13 mouse cellular contexts compared by ENCODE assay signal in genomic region chr7:63857771-63858417, GRCm38 (mm10). TPM values are rescaled to one million over a fixed set of nuclear protein-coding genes. Genes with fewer than 3 reads are reported as not detected.
DNase-seq lines count a peak whose midpoint lies in the region; ATAC-seq and TF ChIP-seq lines count a peak whose summit lies in the region.
"Had no signal": no experiment of that assay in that cellular context is flagged by ENCODE, and none has a peak within 500 bp of the region (broad histone marks: within the 10 kb centered on the region; RNA-seq: fewer than 3 reads in every experiment).

No protein-coding gene starts in this region.

- no peaks in the 10 kb centered on the region for H3K9me3 ChIP-seq in heart, postnatal 0 days (replicated peaks; ENCODE audit: control insufficient read depth, low read length)
- no peaks in the 10 kb centered on the region for H3K9me3 ChIP-seq in liver, embryonic 15.5 days (replicated peaks)
- no peaks in the 10 kb centered on the region for H3K9me3 ChIP-seq in liver, embryonic 11.5 days (ENCODE audit: control insufficient read depth, low read length)
- no peaks in the 10 kb centered on the region for H3K9me3 ChIP-seq in forebrain, postnatal 0 days (ENCODE audit: low read length)
- H3K9me3 ChIP-seq: limb, embryonic 15.5 days had no signal

- TF ChIP-seq POLR2A in cerebellum, adult 2 months (IDR thresholded peaks at IDR 0.05; ENCODE audit: borderline replicate concordance, insufficient read depth, low read length): no peak

- no peaks in the 10 kb centered on the region for H3K36me3 ChIP-seq in heart, postnatal 0 days (replicated peaks; ENCODE audit: control insufficient read depth, insufficient read depth, low read length)
- no peaks in the 10 kb centered on the region for H3K36me3 ChIP-seq in liver, embryonic 15.5 days (replicated peaks)
- H3K36me3 ChIP-seq in liver, embryonic 11.5 days (ENCODE audit: control insufficient read depth, insufficient read depth, low read length): no peaks in the 10 kb centered on the region
- H3K36me3 ChIP-seq in forebrain, postnatal 0 days (ENCODE audit: insufficient read depth): no peaks in the 10 kb centered on the region
- H3K36me3 ChIP-seq: limb, embryonic 15.5 days had no signal

- peak overlapping the region; percentile 72 for H3K4me2 ChIP-seq in heart, postnatal 0 days (ENCODE audit: low read depth, low read length)
- H3K4me2 ChIP-seq in liver, embryonic 15.5 days: 0 out of 2 replicates have a peak overlapping the region, but pooled peaks have one; percentile 75
- no peak overlapping the region for H3K4me2 ChIP-seq in liver, embryonic 11.5 days
- peak overlapping the region; percentile 61; the same call in 1 of the 2 replicates for H3K4me2 ChIP-seq in forebrain, postnatal 0 days (ENCODE audit: low read depth)

- no peaks in the 10 kb centered on the region for H3K27me3 ChIP-seq in cerebellum, adult 2 months (ENCODE audit: control insufficient read depth, insufficient read depth, low read length)
- H3K27me3 ChIP-seq in heart, postnatal 0 days (ENCODE audit: control insufficient read depth, insufficient read depth, low read length): no peaks in the 10 kb centered on the region
- H3K27me3 ChIP-seq in liver, embryonic 15.5 days: no peaks in the 10 kb centered on the region
- H3K27me3 ChIP-seq in liver, embryonic 11.5 days (replicated peaks; ENCODE audit: control insufficient read depth, insufficient read depth, low read length): no peaks in the 10 kb centered on the region
- H3K27me3 ChIP-seq in forebrain, postnatal 0 days (ENCODE audit: insufficient read depth, low read length): peaks cover 3% of the 10 kb centered on the region; the same call in 1 of the 2 replicates
- H3K27me3 ChIP-seq: limb, embryonic 15.5 days had no signal

- H3K4me1 ChIP-seq in cerebellum, adult 2 months (ENCODE audit: control insufficient read depth, insufficient read depth, low read length): peaks cover 24% of the 10 kb centered on the region
- peaks cover 11% of the 10 kb centered on the region; the same call in 1 of the 2 replicates for H3K4me1 ChIP-seq in heart, postnatal 0 days (ENCODE audit: control insufficient read depth, insufficient read depth)
- H3K4me1 ChIP-seq in liver, embryonic 15.5 days (replicated peaks): peaks cover 10% of the 10 kb centered on the region
- H3K4me1 ChIP-seq in liver, embryonic 11.5 days (replicated peaks; ENCODE audit: control insufficient read depth, insufficient read depth, low read length): peaks cover 2% of the 10 kb centered on the region; the same call in 1 of the 2 replicates
- peaks cover 3% of the 10 kb centered on the region; the same call in 1 of the 2 replicates for H3K4me1 ChIP-seq in forebrain, postnatal 0 days (ENCODE audit: insufficient read depth)

- no peak for TF ChIP-seq CTCF in cerebellum, adult 2 months (IDR thresholded peaks at IDR 0.05; ENCODE audit: borderline replicate concordance, insufficient read depth, low read depth, low read length)
- no peak for TF ChIP-seq CTCF in heart, postnatal 0 days (IDR thresholded peaks at IDR 0.05; ENCODE audit: low read depth)
- no peak for TF ChIP-seq CTCF in forebrain, postnatal 0 days (IDR thresholded peaks at IDR 0.05; ENCODE audit: low read depth)

- 77% methylated on average over 17 of the region's 17 CpGs for WGBS in cerebellum, adult 2 months
- WGBS in heart, postnatal 0 days: 80% methylated on average over 17 of the region's 17 CpGs
- 72% methylated on average over 17 of the region's 17 CpGs for WGBS in liver, embryonic 15.5 days (ENCODE audit: insufficient replicate concordance)
- WGBS in liver, embryonic 11.5 days: 84% methylated on average over 17 of the region's 17 CpGs
- 80% methylated on average over 17 of the region's 17 CpGs for WGBS in forebrain, postnatal 0 days

- no peak overlapping the region for H3K27ac ChIP-seq in cerebellum, adult 2 months (ENCODE audit: insufficient read depth, low read length)
- H3K27ac ChIP-seq in heart, postnatal 0 days (ENCODE audit: low read depth): no peak overlapping the region
- no peak overlapping the region for H3K27ac ChIP-seq in liver, embryonic 15.5 days (replicated peaks)
- H3K27ac ChIP-seq in liver, embryonic 11.5 days (ENCODE audit: low read depth, low read length): no peak overlapping the region
- no peak overlapping the region for H3K27ac ChIP-seq in forebrain, postnatal 0 days (ENCODE audit: low read depth, low read length)
- H3K27ac ChIP-seq: limb, embryonic 15.5 days had no signal

- ATAC-seq in heart, postnatal 0 days (ENCODE audit: insufficient read depth, low read depth): no peak
- no peak for ATAC-seq in liver, embryonic 15.5 days (ENCODE audit: insufficient read depth)
- no peak for ATAC-seq in liver, embryonic 11.5 days (replicated peaks; ENCODE audit: low FRiP score)
- ATAC-seq in forebrain, postnatal 0 days: no peak

- DNase-seq in cerebellum, adult 9-10 months: peak; percentile 63
- no peak for DNase-seq in cerebellum, adult 2 months
- DNase-seq in heart, postnatal 0 days (ENCODE audit: low spot score): no peak
- no peak for DNase-seq in heart, postnatal 25 days (ENCODE audit: low spot score)
- no peak for DNase-seq in liver, embryonic 11.5 days (ENCODE audit: low spot score)
- no peak for DNase-seq in forebrain, postnatal 0 days
- no peak for DNase-seq in Muller cell, postnatal 12 days (ENCODE audit: inconsistent ontology term)

- TF ChIP-seq EP300 in heart, postnatal 0 days (IDR thresholded peaks at IDR 0.05; ENCODE audit: low read depth): no peak; the same call in 1 of the 2 replicates

- no peak overlapping the region for H3K4me3 ChIP-seq in cerebellum, adult 2 months (replicated peaks; ENCODE audit: insufficient read depth, low read depth, low read length)
- no peak overlapping the region for H3K4me3 ChIP-seq in heart, postnatal 0 days (ENCODE audit: low read depth, low read length)
- H3K4me3 ChIP-seq in liver, embryonic 15.5 days (replicated peaks): no peak overlapping the region
- no peak overlapping the region for H3K4me3 ChIP-seq in liver, embryonic 11.5 days (ENCODE audit: low read depth, low read length)
- H3K4me3 ChIP-seq in forebrain, postnatal 0 days (ENCODE audit: low read depth, low read length): peak overlapping the region; percentile 33; the same call in 1 of the 2 replicates

- H3K9ac ChIP-seq in heart, postnatal 0 days (replicated peaks; ENCODE audit: low read depth, low read length): no peak overlapping the region
- H3K9ac ChIP-seq in liver, embryonic 15.5 days: no peak overlapping the region
- no peak overlapping the region for H3K9ac ChIP-seq in liver, embryonic 11.5 days (ENCODE audit: low read depth, low read length)
- H3K9ac ChIP-seq in forebrain, postnatal 0 days: no peak overlapping the region
- H3K9ac ChIP-seq: limb, embryonic 15.5 days had no signal

- intact Hi-C loops in heart, postnatal 25 days (cut with DNase I): loop anchor here (10.0 kb wide), 2 partner anchors 297 to 537 kb away; partner anchors contain the start of genes Mcee, Mphosph10 and Trpm1

RNA-seq across cellular contexts. Expression of gene E030018B13Rik, which starts 58.8 kb away (rescaled TPM):
- polyA plus RNA-seq in cerebellum, adult 2 months (2012; rRNA removed): not detected in 2 replicates
- total RNA-seq in heart, postnatal 0 days (2014; rRNA removed; ENCODE audit: low replicate concordance): not detected in 2 replicates
- 0.11 and 0.15 TPM in 2 replicates for polyA plus RNA-seq in heart, postnatal 0 days (2015; fragmentation: Nextera tagmentation; extraction: Ambion mirVana)
- not detected for total RNA-seq in heart, postnatal 25 days (2021)
- polyA plus RNA-seq in liver, embryonic 15.5 days (2015; fragmentation: Nextera tagmentation; extraction: Ambion mirVana): not detected in 2 replicates
- polyA plus RNA-seq in liver, embryonic 11.5 days (2014; fragmentation: Nextera tagmentation; extraction: Ambion mirVana): 0.25 TPM in 1 of 2 replicates, not detected in the other
- total RNA-seq in forebrain, postnatal 0 days (2014; rRNA removed): not detected in 2 replicates
- not detected in 2 replicates for polyA plus RNA-seq in forebrain, postnatal 0 days (2015; fragmentation: Nextera tagmentation; extraction: Ambion mirVana)
- total RNA-seq: layer of hippocampus, adult 18-20 months; megakaryocyte-erythroid progenitor cell, adult 5-6 weeks; MEL had no signal
- polyA plus RNA-seq: frontal cortex, adult 2 months; limb, embryonic 15.5 days had no signal
